Mouse (Mus musculus): ENCODE results near the gene Ifnl2.

GRCm38 (mm10) chr7:28527922-28528719, 17.9 kb upstream of the Ifnl2 start:
- no peak for TF ChIP-seq POLR2A (IDR thresholded peaks at IDR 0.05; ENCODE audit: borderline replicate concordance, control insufficient read depth, low read depth, low read length)
- peak; percentile 86 for TF ChIP-seq CTCF (IDR thresholded peaks at IDR 0.05; ENCODE audit: control insufficient read depth, insufficient read depth, low read length)

Measured in bone marrow, adult 2 months (tissue).